Mouse (Mus musculus): Measurements from ENCODE around the gene 6820408C15Rik. TPM values are rescaled to one million over a fixed set of nuclear protein-coding genes. Genes with fewer than 3 reads are reported as not detected.

6820408C15Rik gene
- total RNA-seq, 2 experiments from 2014 or later: 3.5 to 4.3 TPM

DNA sequence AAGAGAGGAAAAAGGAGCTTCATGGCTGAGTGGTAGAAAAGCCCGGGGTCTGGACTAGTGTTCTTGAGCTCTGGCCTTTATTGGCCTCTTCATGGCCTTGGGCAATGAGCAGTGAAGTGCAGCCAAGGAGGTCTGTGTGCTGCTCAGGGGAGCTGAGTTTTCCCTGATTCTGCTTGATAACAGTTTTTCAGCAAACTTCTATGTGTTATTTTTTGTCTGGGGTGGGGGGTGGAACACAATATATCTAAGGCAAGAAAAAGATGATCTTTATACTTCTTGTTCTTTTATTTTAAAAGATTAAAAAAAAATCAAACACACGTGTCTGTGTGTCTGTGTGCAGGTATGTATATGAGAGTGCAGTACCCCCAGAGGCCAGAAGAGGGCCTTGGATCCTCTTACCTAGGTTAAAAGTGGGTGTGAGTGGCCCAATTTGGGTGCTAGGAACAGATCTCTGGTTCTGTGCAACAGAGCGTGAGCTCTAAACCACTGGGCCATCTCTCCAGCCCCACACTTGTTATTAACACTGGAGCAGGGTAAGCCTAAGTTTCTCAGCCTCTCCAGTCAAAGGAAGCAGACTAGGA lies 49.3 kb downstream of the 6820408C15Rik start, which contains the start of gene Defb23:
Defb23 (minus strand) TSS at position 51 of the 581 bp plus-strand sequence.
- DNase-seq (ENCODE audit: low spot score in 2 of 2): no peak

- DNase-seq (ENCODE audit: low spot score in 2 of 2): peak; percentile 63 to 74
These were observed 55.6 kb downstream of the 6820408C15Rik start for GRCm38 (mm10) chr2:152470973-152471372.

DNA sequence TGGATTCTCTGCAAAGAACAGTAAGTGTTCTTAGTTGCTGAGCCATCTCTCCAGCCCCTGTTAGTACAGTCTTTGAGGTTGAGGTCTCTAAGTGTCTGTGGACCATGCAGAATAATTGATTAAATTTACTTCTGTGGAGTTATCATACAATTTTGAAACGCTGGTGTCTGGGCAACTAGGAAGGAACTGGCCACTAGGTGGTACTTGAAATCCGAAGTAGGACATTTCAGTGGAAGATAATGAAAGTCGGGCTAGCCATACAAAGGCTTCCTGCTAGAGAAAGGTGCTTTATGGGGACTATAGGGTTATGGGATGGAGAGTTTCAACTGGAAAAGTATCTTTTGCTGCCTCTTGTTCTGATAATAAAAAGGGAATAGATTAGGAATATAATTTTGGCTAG lies 57.0 kb downstream of the 6820408C15Rik start:
- DNase-seq (ENCODE audit: low spot score in 2 of 2): no peak

- DNase-seq (ENCODE audit: low spot score in 2 of 2): no peak
These were observed 61.4 kb downstream of the 6820408C15Rik start, which contains the start of gene Defb20 for GRCm38 (mm10) chr2:152476763-152477162. Gene Defb20 (plus strand): TSS chr2:152477063.

DNA sequence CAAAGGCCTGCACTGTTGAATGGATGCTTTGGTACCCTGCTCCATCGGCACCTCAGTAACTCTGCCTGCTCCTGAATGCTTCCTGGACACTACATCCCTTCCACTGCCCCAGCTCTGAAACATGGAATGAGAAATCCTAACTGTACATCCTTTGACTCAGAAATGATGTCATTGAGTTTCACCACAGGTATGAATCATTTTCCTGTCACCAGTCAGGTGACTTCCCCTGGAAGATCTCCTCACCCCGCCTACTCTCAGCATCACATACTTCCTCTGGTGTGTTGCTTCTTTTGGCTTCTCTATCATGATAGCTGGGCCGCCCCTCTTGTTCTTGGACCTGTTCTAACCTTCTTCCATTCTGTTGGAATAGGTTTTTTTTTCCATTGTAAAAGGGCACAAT lies 65.5 kb downstream of the 6820408C15Rik start:
- DNase-seq (ENCODE audit: low spot score in 2 of 2): no peak

DNA sequence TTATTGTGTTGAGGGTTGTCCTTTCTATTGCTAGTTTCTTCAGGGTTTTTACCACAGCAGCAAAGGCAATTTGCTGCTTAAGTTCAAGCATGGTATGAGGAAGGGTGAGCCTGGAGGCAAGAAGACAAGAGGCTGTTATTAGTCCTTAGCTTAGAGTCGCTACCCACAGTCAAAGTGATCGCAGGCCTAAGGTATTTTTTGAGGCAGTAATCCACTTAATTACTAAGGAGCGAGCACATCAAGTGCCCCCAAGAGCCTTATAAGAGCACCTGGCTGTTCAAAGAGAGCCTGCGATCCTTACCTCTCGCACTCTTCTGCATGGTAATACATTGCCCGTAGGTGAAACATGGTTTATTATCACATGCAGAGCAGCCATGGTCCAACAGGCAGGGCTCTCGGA lies 66.3 kb downstream of the 6820408C15Rik start:
- DNase-seq (ENCODE audit: low spot score in 2 of 2): no peak

DNA sequence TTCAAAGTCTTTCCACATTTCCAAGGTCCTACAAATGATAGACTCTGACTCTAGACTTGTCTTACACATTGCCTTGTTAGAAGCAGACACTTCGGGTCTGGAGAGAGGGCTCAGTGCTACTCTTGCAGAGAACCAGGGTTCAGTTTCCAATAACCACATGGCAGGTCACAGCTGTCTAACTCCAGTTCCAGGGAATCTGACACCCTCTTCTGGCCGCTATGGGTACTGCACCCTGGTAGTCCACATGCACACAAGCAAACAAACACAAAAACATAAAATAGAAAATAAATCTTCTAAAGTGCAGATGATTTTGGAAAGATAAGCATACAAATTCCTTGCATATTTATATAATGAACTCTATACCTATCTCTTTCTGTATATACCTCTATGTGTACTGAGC lies 71.6 kb downstream of the 6820408C15Rik start:
- DNase-seq (ENCODE audit: low spot score in 2 of 2): peak in 1 of 2 experiments; percentile 8

- DNase-seq (ENCODE audit: low spot score in 2 of 2): no peak
These were observed 74.7 kb downstream of the 6820408C15Rik start, which contains the start of gene Defb22 for GRCm38 (mm10) chr2:152490038-152490437. Gene Defb22 (minus strand): TSS chr2:152490138.

DNA sequence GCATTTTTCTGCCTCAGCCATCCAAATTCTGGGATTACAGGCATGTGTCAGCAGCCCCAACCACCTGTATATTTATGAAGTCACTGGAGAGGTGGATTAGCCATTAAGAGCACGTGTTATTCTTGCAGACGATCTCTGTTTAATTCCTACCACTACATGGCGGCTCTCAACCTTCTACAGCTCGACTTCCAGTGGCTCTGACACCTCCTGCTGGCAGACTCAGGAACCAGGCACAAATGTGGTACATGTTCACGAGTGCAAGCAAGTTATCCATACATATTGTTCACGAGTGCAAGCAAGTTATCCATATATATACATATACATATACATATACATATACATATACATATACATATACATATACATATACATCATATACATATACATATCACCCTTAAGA lies 77.8 kb downstream of the 6820408C15Rik start:
- no peak for DNase-seq (ENCODE audit: low spot score in 2 of 2)

Other genes with a start within 250 kb of the 6820408C15Rik start
- 100 to 1,000 TPM; 112 to 127 TPM for gene Csnk2a1, start 188.7 kb upstream of the 6820408C15Rik start, total RNA-seq (2021)
- gene Tbc1d20, start 121.8 kb upstream of the 6820408C15Rik start, total RNA-seq (2021): 10 to 100 TPM; 47.6 to 52.3 TPM
- gene Rbck1, start 82.9 kb upstream of the 6820408C15Rik start, total RNA-seq (2021): 100 to 1,000 TPM; 101 to 102 TPM
- under 1 TPM; 0.30 to 0.58 TPM for gene Trib3, start 71.6 kb upstream of the 6820408C15Rik start, total RNA-seq (2021)
- gene Nrsn2, start 38.9 kb upstream of the 6820408C15Rik start, total RNA-seq (2021): 10 to 100 TPM; 35.3 to 35.4 TPM
- 10 to 100 TPM; 37.5 to 38.1 TPM for gene Sox12, start 17.5 kb upstream of the 6820408C15Rik start, total RNA-seq (2021)
- 10 to 100 TPM in 1 of 2 experiments, 1 to 10 TPM in 1; 9.9 to 12.1 TPM for gene Zcchc3, start 560 bp upstream of the 6820408C15Rik start, total RNA-seq (2021)
- gene Defb23, start 49.0 kb downstream of the 6820408C15Rik start, total RNA-seq (2021): not detected
- not detected for gene Defb20, start 61.5 kb downstream of the 6820408C15Rik start, total RNA-seq (2021)
- gene Defb22, start 74.6 kb downstream of the 6820408C15Rik start, total RNA-seq (2021): not detected
- gene Defb26, start 96.1 kb downstream of the 6820408C15Rik start, total RNA-seq (2021): not detected
- not detected for gene Defb28, start 102.7 kb downstream of the 6820408C15Rik start, total RNA-seq (2021)
- not detected for gene Defb29, start 124.5 kb downstream of the 6820408C15Rik start, total RNA-seq (2021)
- gene Gm17416, start 153.8 kb downstream of the 6820408C15Rik start, total RNA-seq (2021): not detected
- not detected for gene Defb21, start 157.2 kb downstream of the 6820408C15Rik start, total RNA-seq (2021)
- gene Defb19, start 164.7 kb downstream of the 6820408C15Rik start, total RNA-seq (2021): not detected
- gene Defb45, start 183.8 kb downstream of the 6820408C15Rik start, total RNA-seq (2021): not detected
- not detected for gene Defb36, start 188.7 kb downstream of the 6820408C15Rik start, total RNA-seq (2021)
- not detected for gene Defb25, start 207.5 kb downstream of the 6820408C15Rik start, total RNA-seq (2021)
- under 1 TPM; 0.91 to 0.96 TPM for gene Rem1, start 211.4 kb downstream of the 6820408C15Rik start, total RNA-seq (2021)

All from layer of hippocampus, postnatal 10 days (tissue).